Mouse (Mus musculus) layer of hippocampus, adult 8-10 months (tissue): ENCODE results near the gene Fbxl3. TPM values are rescaled to one million over a fixed set of nuclear protein-coding genes. Genes with fewer than 3 reads are reported as not detected.

Source experiments
- DNase-seq, 2 experiments: peaks; one replicate each; pipeline ENCODE4 v3.0.0; 2022; ENCODE audit warnings: low spot score in 2 of 2
- total RNA-seq, 4 experiments: library from RNA; stranded (reverse); gene quantifications; 2 replicates each; pipeline ENCODE4 v1.2.4; 2022

The Fbxl3 gene
- 10 to 100 TPM; 85.6 to 97.4 (median 89.1) TPM for total RNA-seq

DNA sequence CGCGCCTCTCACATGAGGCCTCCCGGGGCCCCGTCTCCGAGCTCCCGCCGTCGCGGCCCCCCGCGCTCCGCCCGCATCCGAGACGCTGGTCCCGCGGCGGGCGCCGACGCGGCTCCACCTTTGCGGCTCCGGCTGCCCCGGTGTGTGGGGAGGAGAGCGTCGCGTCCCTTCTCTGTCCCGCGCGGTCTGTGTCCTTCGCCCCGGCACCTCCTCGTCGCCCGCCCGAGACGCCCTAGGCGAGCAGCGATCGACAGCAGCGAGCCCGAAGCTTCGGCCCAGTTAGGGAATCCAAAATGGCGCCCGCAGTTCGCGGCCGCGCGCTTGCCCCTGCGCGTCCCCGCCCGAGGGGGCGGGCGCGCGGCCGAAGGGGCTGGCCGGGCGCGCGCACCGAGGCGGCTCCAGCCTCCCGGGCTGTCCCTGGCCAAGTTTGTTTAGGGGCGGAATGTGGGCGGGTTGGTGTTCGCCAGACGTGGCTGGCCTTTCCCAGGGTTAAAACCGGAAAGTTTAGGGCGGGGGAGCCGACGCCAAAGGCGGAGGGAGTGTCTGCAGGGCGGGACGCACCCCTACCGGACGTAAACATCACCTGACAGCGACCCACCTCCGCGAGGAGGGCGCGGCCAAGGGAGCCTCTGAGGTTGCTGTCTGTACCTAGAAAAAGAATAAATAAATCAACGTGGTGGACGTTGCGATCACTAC, at the start of gene Fbxl3:
Gene Fbxl3, minus strand, starts transcription at position 329 of the 696 bp plus-strand sequence.
- peak; percentile 75 to 82 for DNase-seq

DNA sequence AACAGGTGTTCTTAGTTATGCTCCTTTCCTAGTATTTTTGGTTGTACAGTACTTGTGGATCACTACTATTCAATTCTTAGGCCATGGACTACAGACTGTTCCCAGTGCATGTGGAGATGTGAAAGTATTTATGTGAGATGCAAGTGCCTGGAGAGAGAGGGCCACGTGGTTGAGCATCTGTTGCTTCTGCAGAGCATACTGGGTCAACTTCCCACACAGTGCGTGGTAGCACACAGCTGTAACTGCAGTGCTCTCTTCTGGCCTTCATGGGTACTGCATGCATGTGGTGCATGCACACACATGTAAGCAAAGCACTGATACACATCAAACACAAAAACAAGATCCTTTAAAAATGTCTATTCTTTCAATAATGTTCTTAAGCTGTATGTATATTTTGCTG, 32.6 kb upstream of the Fbxl3 start:
- no peak for DNase-seq

DNA sequence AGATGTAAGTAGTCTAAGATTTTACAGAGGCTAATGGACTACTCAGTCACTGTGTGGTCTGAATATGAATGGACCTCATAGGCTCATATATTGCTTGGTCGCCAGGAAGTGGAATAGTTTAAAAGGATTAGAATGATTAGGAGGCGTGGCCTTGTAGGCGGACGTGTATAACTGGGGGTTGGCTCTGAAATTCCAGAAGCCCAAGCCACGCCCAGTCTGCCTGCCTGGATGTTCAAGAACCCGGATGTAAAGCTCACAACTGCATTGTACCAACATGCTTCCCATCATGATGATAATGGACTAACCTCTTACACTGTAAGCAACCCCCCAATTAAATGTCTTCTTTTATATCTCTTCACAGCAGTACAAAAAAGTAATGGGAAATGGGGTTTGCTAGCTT, 26.4 kb upstream of the Fbxl3 start:
- DNase-seq = no peak

- no peak for DNase-seq
Measured at GRCm38 (mm10) chr14:103114994-103115670, 15.8 kb upstream of the Fbxl3 start.

GRCm38 (mm10) chr14:103112606-103113363, 13.4 kb upstream of the Fbxl3 start:
- no peak for DNase-seq

DNA sequence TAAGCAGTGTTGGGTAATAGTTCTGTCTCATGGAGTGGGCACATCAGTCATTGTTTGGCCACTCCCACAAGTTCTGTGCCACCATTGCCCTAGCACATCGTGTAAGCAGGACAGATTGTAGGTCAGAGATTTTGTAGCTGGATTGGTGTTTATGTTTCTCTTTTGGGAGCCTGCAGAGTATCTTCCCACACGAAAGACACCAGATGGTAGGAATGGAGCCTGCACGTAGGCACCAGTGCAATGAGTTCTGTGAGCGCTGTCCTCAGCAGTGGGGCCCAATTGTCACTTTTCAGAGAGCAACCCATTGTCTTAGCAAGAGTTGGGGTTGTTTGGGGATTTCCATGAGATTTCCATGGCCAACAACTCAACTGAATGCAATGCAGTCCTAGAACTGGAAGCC, 10.6 kb upstream of the Fbxl3 start:
- peak; percentile 53 for DNase-seq

DNA sequence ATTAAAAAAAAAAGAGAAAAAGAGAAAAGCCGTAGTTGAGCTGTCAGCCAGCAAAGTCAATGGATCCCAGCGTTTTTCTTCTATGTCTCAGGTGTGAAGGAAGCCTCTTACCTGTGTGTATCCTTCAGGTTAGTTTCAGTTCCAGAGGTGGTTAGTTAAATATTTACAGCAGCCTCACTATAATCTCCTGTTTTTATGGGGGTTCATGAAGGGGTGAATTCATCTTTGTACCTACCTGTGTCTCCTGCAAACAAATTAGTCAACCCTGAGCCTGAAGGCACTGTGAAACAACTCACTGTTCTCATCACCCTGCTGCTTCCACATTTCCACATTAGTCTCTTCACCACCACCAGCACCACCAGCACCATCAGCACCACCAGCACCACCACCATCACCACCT, 6.9 kb upstream of the Fbxl3 start:
- no peak for DNase-seq

GRCm38 (mm10) chr14:103102731-103103335, 3.5 kb upstream of the Fbxl3 start:
- no peak for DNase-seq

DNA sequence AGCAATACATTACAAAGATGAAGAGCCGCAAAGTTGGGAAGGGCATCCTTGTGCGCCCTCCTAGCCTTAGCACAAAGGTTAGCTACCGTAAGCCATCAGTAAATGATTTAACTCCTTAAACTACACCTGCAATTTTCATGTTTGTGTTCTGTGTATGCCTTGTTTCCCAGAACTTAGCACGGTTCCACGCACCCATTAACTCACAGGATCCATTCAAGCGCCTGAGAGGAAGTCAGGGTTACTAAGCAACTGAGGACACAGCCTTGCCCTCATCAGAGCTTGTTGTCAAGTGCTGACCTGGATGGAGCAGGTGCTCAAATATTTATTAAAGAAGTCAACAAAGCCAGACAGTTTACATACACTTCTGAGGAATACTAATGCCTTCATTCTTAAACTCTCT, 2.9 kb upstream of the Fbxl3 start:
- no peak for DNase-seq

DNA sequence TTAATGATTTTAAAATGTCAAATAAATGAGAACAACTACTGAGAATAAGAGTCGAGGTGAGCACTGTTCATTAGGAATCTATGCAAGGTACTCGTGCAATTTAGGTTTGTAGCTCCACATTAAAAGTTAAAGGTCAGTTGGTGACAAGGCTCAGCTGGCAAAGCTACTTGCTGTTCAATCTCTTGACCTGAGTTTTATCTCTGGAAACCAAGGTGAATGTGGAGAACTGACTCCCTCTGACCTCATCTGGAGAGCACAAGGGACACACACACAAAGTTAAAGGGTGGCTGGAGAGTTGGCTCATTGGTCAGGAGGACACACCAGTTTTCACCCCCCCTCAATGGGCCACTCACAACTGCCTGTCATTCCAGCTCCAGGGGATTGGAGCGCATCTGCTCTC, 1.8 kb upstream of the Fbxl3 start:
- DNase-seq = no peak

DNA sequence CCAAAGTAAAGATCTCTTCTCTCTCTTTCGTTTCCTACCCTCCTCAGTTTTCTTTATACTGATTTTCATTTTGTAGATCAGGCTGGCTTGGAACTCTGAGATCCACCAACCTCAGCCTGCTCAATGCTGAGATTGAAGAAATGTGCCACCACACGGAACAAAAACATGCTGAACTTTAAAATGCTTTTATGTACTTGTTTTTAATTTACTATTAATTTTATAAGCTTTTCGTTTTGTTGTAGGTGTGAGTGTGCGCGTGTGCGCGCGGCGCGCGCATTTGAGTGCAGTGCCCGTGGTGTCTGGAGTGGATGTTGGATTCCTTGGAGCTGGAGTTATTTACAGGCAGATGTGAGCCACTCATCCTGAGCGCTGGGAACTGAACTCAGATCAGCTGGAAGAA, 930 bp upstream of the Fbxl3 start:
- no peak for DNase-seq

- DNase-seq = peak in 1 of 2 experiments; percentile 64
Measured at GRCm38 (mm10) chr14:103098587-103099235, 655 bp downstream of the Fbxl3 start.

DNA sequence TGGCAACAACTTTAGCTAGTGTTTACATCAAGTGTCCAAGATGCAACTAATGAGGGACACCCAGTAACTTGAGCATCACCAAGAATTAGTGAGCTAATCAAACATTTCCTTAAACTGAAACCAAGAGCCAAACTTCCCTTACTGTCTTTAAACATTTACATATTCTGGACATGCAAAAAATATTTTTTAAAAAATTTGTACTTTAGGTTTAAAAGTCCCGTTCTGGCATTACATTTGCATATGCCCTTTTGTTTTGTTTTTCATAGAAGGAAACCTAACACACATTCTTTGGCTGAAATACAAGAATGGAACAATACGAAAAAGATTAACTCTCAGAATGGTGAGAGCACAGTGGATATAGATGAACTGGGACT, 1.2 kb downstream of the Fbxl3 start:
- DNase-seq = no peak

- no peak for DNase-seq
Measured at GRCm38 (mm10) chr14:103096621-103097020, 2.7 kb downstream of the Fbxl3 start.

GRCm38 (mm10) chr14:103095826-103096225, 3.5 kb downstream of the Fbxl3 start:
- DNase-seq = no peak

DNA sequence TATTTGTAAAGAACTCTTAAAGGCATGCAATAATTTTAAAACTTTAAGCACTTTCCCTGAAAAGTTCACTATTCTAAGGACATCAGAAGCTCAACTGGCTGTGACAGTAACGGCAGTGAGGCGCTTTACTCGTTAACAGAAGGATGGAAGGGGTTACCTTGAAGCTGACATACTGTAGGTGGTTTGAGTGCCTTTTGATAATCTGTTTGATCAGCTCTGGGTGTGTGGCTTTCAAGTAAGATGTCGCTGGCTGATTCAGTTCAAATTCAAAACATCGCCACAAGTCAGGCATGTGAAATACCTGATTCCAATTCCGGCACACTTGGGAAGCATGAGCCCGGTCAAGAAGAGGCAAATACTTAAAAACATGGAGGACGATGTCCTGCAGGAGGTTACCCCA, 4.3 kb downstream of the Fbxl3 start:
- DNase-seq = no peak

DNA sequence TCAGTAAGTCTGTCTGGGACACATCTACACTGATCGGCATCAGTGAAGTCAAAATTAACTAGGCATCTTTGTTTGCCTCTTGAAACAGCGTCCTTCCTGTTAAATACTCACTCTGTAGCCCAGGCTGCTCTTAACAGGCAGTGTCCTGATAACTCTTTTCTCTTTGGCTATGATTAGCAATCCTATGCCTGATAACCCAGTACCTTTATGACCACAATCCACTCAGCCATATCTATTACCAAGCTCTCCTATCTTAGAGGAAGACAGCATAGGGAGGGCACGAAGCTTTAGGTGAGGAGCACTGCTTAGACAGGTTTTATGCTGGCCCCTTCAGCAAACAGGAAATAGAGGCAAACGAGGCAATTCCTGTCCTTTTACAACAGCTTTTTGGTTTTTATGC, 5.7 kb downstream of the Fbxl3 start:
- DNase-seq = no peak

DNA sequence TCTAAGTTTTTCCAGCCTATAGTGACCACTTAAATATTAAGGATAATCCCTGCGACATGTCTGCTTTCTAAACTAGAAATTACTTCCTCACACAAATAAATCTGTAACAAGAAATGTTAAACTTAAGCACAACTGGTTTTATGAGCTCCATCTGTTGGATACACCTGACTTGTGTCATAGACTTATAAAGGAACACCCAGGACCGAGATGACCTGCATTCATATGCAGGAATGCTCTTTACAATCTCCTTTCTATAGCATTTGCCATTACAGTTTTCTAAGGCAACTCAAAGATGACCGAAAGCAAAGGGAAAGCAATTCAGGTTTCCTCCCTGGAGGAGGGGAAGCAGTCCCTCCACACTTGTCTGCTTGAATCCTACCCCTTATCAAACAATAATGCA, 6.1 kb downstream of the Fbxl3 start:
- DNase-seq = no peak

GRCm38 (mm10) chr14:103088624-103089023, 10.7 kb downstream of the Fbxl3 start:
- no peak for DNase-seq

- DNase-seq = no peak
Measured at GRCm38 (mm10) chr14:103087846-103088245, 11.5 kb downstream of the Fbxl3 start.

- no peak for DNase-seq
Measured at GRCm38 (mm10) chr14:103086671-103087324, 12.6 kb downstream of the Fbxl3 start.
